Mouse (Mus musculus): Measurements from ENCODE around the gene Mgat5.

- TF ChIP-seq GATA1 (IDR thresholded peaks at IDR 0.05; ENCODE audit: borderline replicate concordance, low read length) = no peak
- no peak for TF ChIP-seq FLI1 (IDR thresholded peaks at IDR 0.05; ENCODE audit: low read length)
Measured at GRCm38 (mm10) chr1:127425021-127425532, 220.3 kb downstream of the Mgat5 start.
